8 mouse cellular contexts compared by ENCODE assay signal in genomic region chr14:120277081-120277656, GRCm38 (mm10). TPM values are rescaled to one million over a fixed set of nuclear protein-coding genes. Genes with fewer than 3 reads are reported as not detected.
A peak's percentile ranks its signal among the peaks of the same experiment; 100 is the strongest.
DNase-seq lines count a peak whose midpoint lies in the region; ATAC-seq and TF ChIP-seq lines count a peak whose summit lies in the region.

No protein-coding gene starts in this region.

- peak; percentile 21 for ATAC-seq in intestine, embryonic 16.5 days
- no peak for ATAC-seq in lung, embryonic 15.5 days (ENCODE audit: borderline replicate concordance, extremely low read depth, low FRiP score, low TSS enrichment)
- ATAC-seq in neutrophil, adult 5-6 weeks (ENCODE audit: extremely low read depth, insufficient number of reproducible peaks, low FRiP score, poor library complexity, severe bottlenecking) = peak; percentile 33; the same call in 1 of the 2 replicates

- peak overlapping the region; percentile 80 for H3K9ac ChIP-seq in intestine, embryonic 16.5 days (ENCODE audit: low read depth, low read length)
- H3K9ac ChIP-seq in lung, embryonic 15.5 days = peak overlapping the region; percentile 56

- intact Hi-C loops in left cerebral cortex, postnatal 10 days (cut with DNase I) = loop anchor here (5.0 kb wide), 3 partner anchors 115 to 200 kb away; partner anchors contain the start of gene Rap2a

- H3K4me2 ChIP-seq in intestine, embryonic 16.5 days (ENCODE audit: low read depth, low read length) = peak overlapping the region; percentile 82
- peak overlapping the region; percentile 85 for H3K4me2 ChIP-seq in lung, embryonic 15.5 days

- peaks cover 20% of the 10 kb centered on the region for H3K4me1 ChIP-seq in thymus, adult 2 months (replicated peaks; ENCODE audit: control insufficient read depth, insufficient read depth, low read length)
- H3K4me1 ChIP-seq in intestine, embryonic 16.5 days (ENCODE audit: control insufficient read depth, insufficient read depth, low read length) = peaks cover 28% of the 10 kb centered on the region
- H3K4me1 ChIP-seq in lung, embryonic 15.5 days = peaks cover 52% of the 10 kb centered on the region

- DNase-seq in thymus, adult 2 months = peak; percentile 38
- no peak for DNase-seq in thymus, adult 18-20 months
- peak; percentile 75 for DNase-seq in embryo, embryonic 10 days (ENCODE audit: low spot score)
- peak; percentile 98 for DNase-seq in heart, adult 11 months
- no peak for DNase-seq in left cerebral cortex, postnatal 10 days (ENCODE audit: extremely low spot score in 1 of 2, low spot score in 2 of 2)

- no peaks in the 10 kb centered on the region for H3K27me3 ChIP-seq in thymus, adult 2 months (ENCODE audit: control insufficient read depth, insufficient read depth, low read length)
- no peaks in the 10 kb centered on the region for H3K27me3 ChIP-seq in intestine, embryonic 16.5 days (replicated peaks; ENCODE audit: control insufficient read depth, insufficient read depth, low read length)
- H3K27me3 ChIP-seq in lung, embryonic 15.5 days = no peaks in the 10 kb centered on the region

- 6% methylated on average over 10 of the region's 10 CpGs for WGBS in thymus, adult 2 months
- 4% methylated on average over 10 of the region's 10 CpGs for WGBS in intestine, embryonic 16.5 days
- WGBS in lung, embryonic 15.5 days = 5% methylated on average over 10 of the region's 10 CpGs

- H3K4me3 ChIP-seq in thymus, adult 2 months (ENCODE audit: control insufficient read depth, insufficient read depth, low read length) = peak overlapping the region; percentile 46
- peak overlapping the region; percentile 72 for H3K4me3 ChIP-seq in intestine, embryonic 16.5 days (ENCODE audit: low read length)
- H3K4me3 ChIP-seq in lung, embryonic 15.5 days = peak overlapping the region; percentile 75

- no peak for TF ChIP-seq CTCF in thymus, adult 2 months (IDR thresholded peaks at IDR 0.05; ENCODE audit: borderline replicate concordance, control insufficient read depth, extremely low read depth, insufficient read depth, low read length, poor library complexity)

- H3K9me3 ChIP-seq in intestine, embryonic 16.5 days (ENCODE audit: control insufficient read depth, low read length) = no peaks in the 10 kb centered on the region
- no peaks in the 10 kb centered on the region for H3K9me3 ChIP-seq in lung, embryonic 15.5 days

- H3K27ac ChIP-seq in thymus, adult 2 months (ENCODE audit: control insufficient read depth, insufficient read depth, low read length) = peak overlapping the region; percentile 78
- H3K27ac ChIP-seq in intestine, embryonic 16.5 days (ENCODE audit: low read length) = peak overlapping the region; percentile 96
- peak overlapping the region; percentile 97 for H3K27ac ChIP-seq in lung, embryonic 15.5 days

- TF ChIP-seq POLR2A in thymus, adult 2 months (IDR thresholded peaks at IDR 0.05; ENCODE audit: control insufficient read depth, extremely low read depth, insufficient read depth, low read length, poor library complexity) = no peak

- H3K36me3 ChIP-seq in thymus, adult 2 months (ENCODE audit: control insufficient read depth, insufficient read depth, low read length) = no peaks in the 10 kb centered on the region
- no peaks in the 10 kb centered on the region for H3K36me3 ChIP-seq in intestine, embryonic 16.5 days (ENCODE audit: control insufficient read depth, insufficient read depth, low read length)
- H3K36me3 ChIP-seq in lung, embryonic 15.5 days = 0 out of 2 replicates have a peak, but pooled peaks cover 5% of the 10 kb centered on the region

RNA-seq across cellular contexts. Expression of gene Mbnl2, which starts 1.7 kb away (rescaled TPM):
- polyA plus RNA-seq in thymus, adult 2 months (2012; rRNA removed) = 58.9 and 64.4 TPM in 2 replicates
- 114 and 127 TPM in 2 replicates for polyA plus RNA-seq in intestine, embryonic 16.5 days (2015; fragmentation: Nextera tagmentation; extraction: Ambion mirVana)
- 130 and 141 TPM in 2 replicates for polyA plus RNA-seq in lung, embryonic 15.5 days (2015; fragmentation: Nextera tagmentation; extraction: Ambion mirVana)
- total RNA-seq in neutrophil, adult 5-6 weeks (2017) = 132 and 153 TPM in 2 replicates
- 100 to 1,000 TPM; 122 to 131 TPM for total RNA-seq in left cerebral cortex, postnatal 10 days (2021)

Comparison
In these comparisons a context has a peak if more than half of its experiments do, and no peak if none do; other contexts are left out.
1. DNase-seq: peak in thymus, adult 2 months (single experiment), embryo, embryonic 10 days (single experiment) and heart, adult 11 months (single experiment); none in thymus, adult 18-20 months (0 of 2) and left cerebral cortex, postnatal 10 days (0 of 2).
2. Peak in every context shown above with its lines, with median percentiles within 50 percentile points of each other: H3K27ac ChIP-seq and H3K4me3 ChIP-seq.